Mouse (Mus musculus) megakaryocyte, embryonic 14.5 days (primary cell): ENCODE measurements around the gene Vamp3.

Experiments used
- FLI1 ChIP-seq: IDR thresholded peaks from 2 replicates; pipeline ENCODE4 v1.6.1; 2012; ENCODE audit warnings: low read length, inconsistent platforms, mixed read lengths
- GATA1 ChIP-seq: IDR thresholded peaks from 3 replicates; pipeline ENCODE4 v1.6.1; 2012; ENCODE audit warnings: mixed read lengths, low read length, inconsistent platforms, borderline replicate concordance

DNA sequence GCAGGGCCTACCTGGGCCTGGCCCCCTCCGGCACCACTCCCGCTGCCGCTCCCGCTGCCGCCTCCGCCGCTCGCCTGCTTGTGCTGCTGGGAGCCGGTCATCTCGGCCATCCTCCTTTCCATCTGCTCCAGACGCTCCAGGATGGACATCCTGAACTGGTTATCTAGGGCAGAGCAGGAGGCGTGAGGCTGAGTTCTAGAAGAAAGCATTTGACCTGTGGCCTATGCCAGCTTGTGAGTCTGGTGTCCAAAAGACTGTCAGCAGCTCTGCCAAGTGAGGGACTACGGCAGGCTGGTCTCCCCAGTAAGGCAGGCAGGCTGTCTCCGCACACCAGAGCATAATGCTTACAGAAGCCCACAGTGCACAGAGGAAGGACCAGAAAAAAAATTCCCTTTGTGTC, 31.1 kb upstream of the Vamp3 start:
- TF ChIP-seq GATA1 (no peak), FLI1 (no peak)
